Mouse (Mus musculus) liver, embryonic 11.5 days (tissue): ENCODE measurements around the gene Hc. TPM values are rescaled to one million over a fixed set of nuclear protein-coding genes. Genes with fewer than 3 reads are reported as not detected.

ENCODE experiments used
- ATAC-seq: fragments of 200-750 bp; cut with Nextera tagmentation; replicated peaks from 2 replicates; pipeline ENCODE4 v1.8.0; 2017; ENCODE audit warnings: moderate number of reproducible peaks, mild to moderate bottlenecking, moderate TSS enrichment, moderate library complexity; ENCODE audit not compliant: low FRiP score
- DNase-seq: peaks from one replicate; pipeline ENCODE4 v3.0.0-alpha.2; 2017; ENCODE audit warnings: low spot score
- H3K27ac ChIP-seq: fragments of 300-500 bp; sonication (generic); 2 replicates; pipeline ENCODE4 v1.5.1; 2014; ENCODE audit warnings: mild to moderate bottlenecking, low read depth, low read length, control low read depth
- H3K27me3 ChIP-seq: fragments of 300-500 bp; sonication (generic); replicated peaks from 2 replicates; pipeline ENCODE4 v1.6.1; 2014; ENCODE audit warnings: low read length, mixed read lengths; ENCODE audit not compliant: control insufficient read depth, insufficient read depth
- H3K36me3 ChIP-seq: fragments of 300-500 bp; sonication (generic); 2 replicates; pipeline ENCODE4 v1.6.1; 2014; ENCODE audit warnings: mild to moderate bottlenecking, low read length, moderate library complexity, mixed read lengths; ENCODE audit not compliant: control insufficient read depth, insufficient read depth
- H3K4me1 ChIP-seq: fragments of 300-500 bp; sonication (generic); replicated peaks from 2 replicates; pipeline ENCODE4 v1.6.1; 2014; ENCODE audit warnings: low read length, mixed read lengths; ENCODE audit not compliant: control insufficient read depth, insufficient read depth
- H3K4me2 ChIP-seq: fragments of 300-500 bp; sonication (generic); 2 replicates; pipeline ENCODE4 v1.6.1; 2014; ENCODE audit warnings: mild to moderate bottlenecking, control low read depth, moderate library complexity
- H3K4me3 ChIP-seq: fragments of 300-500 bp; sonication (generic); 2 replicates; pipeline ENCODE4 v1.5.1; 2014; ENCODE audit warnings: low read depth, low read length, control low read depth
- H3K9ac ChIP-seq: fragments of 300-500 bp; sonication (generic); 2 replicates; pipeline ENCODE4 v1.6.1; 2014; ENCODE audit warnings: low read depth, low read length, control low read depth
- H3K9me3 ChIP-seq: fragments of 300-500 bp; sonication (generic); 2 replicates; pipeline ENCODE4 v1.6.1; 2016; ENCODE audit warnings: low read length, inconsistent platforms, mixed read lengths; ENCODE audit not compliant: control insufficient read depth
- WGBS: fragments of 180-500 bp; shearing (Covaris S2); extraction: QIAGEN DNeasy Blood & Tissue Kit; methylation state at CpG from one replicate; pipeline ENCODE4 v1.1.7; 2014; 5-methylcytosine and 5-hydroxymethylcytosine counted together
- polyA plus RNA-seq: library from polyadenylated mRNA; unstranded; fragments of >200 nt; fragmentation: Nextera tagmentation; extraction: Ambion mirVana; gene quantifications from 2 replicates; pipeline ENCODE4 v1.2.1, GENCODE M21; 2014

Gene Hc
- polyA plus RNA-seq, 1 experiment from 2014 or later, result 10.0 TPM

GRCm38 (mm10) chr2:35038580-35039375, 22.5 kb downstream of the Hc start:
- no peak for ATAC-seq
- H3K4me3 ChIP-seq, result no peak overlapping the region
- H3K9ac ChIP-seq, result no peak overlapping the region
- no peaks in the 10 kb centered on the region for H3K9me3 ChIP-seq
- DNase-seq, result no peak
- H3K36me3 ChIP-seq, result no peaks in the 10 kb centered on the region
- no peak overlapping the region for H3K27ac ChIP-seq
- 83% methylated on average over 9 of the region's 9 CpGs for WGBS
- no peaks in the 10 kb centered on the region for H3K4me1 ChIP-seq
- no peaks in the 10 kb centered on the region for H3K27me3 ChIP-seq
- no peak overlapping the region for H3K4me2 ChIP-seq

- Histone ChIP-seq H3K27ac (no peak overlapping the region), H3K9ac (no peak overlapping the region), H3K4me2 (no peak overlapping the region), H3K4me1 (no peaks in the 10 kb centered on the region), H3K9me3 (no peaks in the 10 kb centered on the region), H3K4me3 (no peak overlapping the region), H3K27me3 (no peaks in the 10 kb centered on the region), H3K36me3 (no peaks in the 10 kb centered on the region)
- no peak for ATAC-seq
- DNase-seq, result no peak
- WGBS, result 77% methylated on average over 3 of the region's 3 CpGs
Measured at GRCm38 (mm10) chr2:35024646-35025154, 36.5 kb downstream of the Hc start.

- ATAC-seq, result no peak
- no peaks in the 10 kb centered on the region for H3K4me1 ChIP-seq
- no peak overlapping the region for H3K27ac ChIP-seq
- no peak overlapping the region for H3K9ac ChIP-seq
- DNase-seq, result no peak
- H3K36me3 ChIP-seq, result no peaks in the 10 kb centered on the region
- H3K9me3 ChIP-seq, result no peaks in the 10 kb centered on the region
- H3K4me3 ChIP-seq, result no peak overlapping the region
- no peaks in the 10 kb centered on the region for H3K27me3 ChIP-seq
- 71% methylated on average over 5 of the region's 5 CpGs for WGBS
- H3K4me2 ChIP-seq, result no peak overlapping the region
Measured at GRCm38 (mm10) chr2:35021806-35022205, 39.4 kb downstream of the Hc start.

GRCm38 (mm10) chr2:35015861-35016260, 45.4 kb downstream of the Hc start:
- no peak overlapping the region for H3K4me3 ChIP-seq
- ATAC-seq (no peak), DNase-seq (no peak)
- 30% methylated on average over 6 of the region's 6 CpGs for WGBS
- no peaks in the 10 kb centered on the region for H3K27me3 ChIP-seq
- H3K9ac ChIP-seq, result no peak overlapping the region
- no peaks in the 10 kb centered on the region for H3K36me3 ChIP-seq
- no peak overlapping the region for H3K27ac ChIP-seq
- H3K4me2 ChIP-seq, result no peak overlapping the region
- H3K4me1 ChIP-seq, result no peaks in the 10 kb centered on the region
- H3K9me3 ChIP-seq, result no peaks in the 10 kb centered on the region

- no peaks in the 10 kb centered on the region for H3K27me3 ChIP-seq
- H3K27ac ChIP-seq, result no peak overlapping the region
- H3K4me1 ChIP-seq, result no peaks in the 10 kb centered on the region
- H3K36me3 ChIP-seq, result no peaks in the 10 kb centered on the region
- WGBS, result 81% methylated on average over 8 of the region's 8 CpGs
- ATAC-seq, result no peak
- H3K9me3 ChIP-seq, result no peaks in the 10 kb centered on the region
- no peak for DNase-seq
- no peak overlapping the region for H3K9ac ChIP-seq
- H3K4me2 ChIP-seq, result no peak overlapping the region
- H3K4me3 ChIP-seq, result no peak overlapping the region
Measured at GRCm38 (mm10) chr2:35011649-35012048, 49.6 kb downstream of the Hc start.

GRCm38 (mm10) chr2:34998956-34999355, 62.3 kb downstream of the Hc start:
- WGBS, result 82% methylated on average over 9 of the region's 9 CpGs
- no peak for ATAC-seq
- no peaks in the 10 kb centered on the region for H3K4me1 ChIP-seq

GRCm38 (mm10) chr2:34996506-34996905, 64.7 kb downstream of the Hc start:
- DNase-seq, result no peak
- Histone ChIP-seq H3K36me3 (no peaks in the 10 kb centered on the region), H3K27me3 (peaks cover 7% of the 10 kb centered on the region; the same call in 1 of the 2 replicates), H3K4me3 (no peak overlapping the region), H3K9me3 (no peaks in the 10 kb centered on the region), H3K27ac (no peak overlapping the region), H3K4me1 (no peaks in the 10 kb centered on the region), H3K9ac (no peak overlapping the region), H3K4me2 (no peak overlapping the region)
- 72% methylated on average over 5 of the region's 5 CpGs for WGBS
- no peak for ATAC-seq

More at GRCm38 (mm10) chr2:34998956-34999355, 62.3 kb downstream of the Hc start:
- no peak for DNase-seq
- Histone ChIP-seq H3K4me3 (no peak overlapping the region), H3K4me2 (no peak overlapping the region), H3K27ac (no peak overlapping the region), H3K27me3 (no peaks in the 10 kb centered on the region), H3K9me3 (no peaks in the 10 kb centered on the region), H3K36me3 (no peaks in the 10 kb centered on the region; the same call in 1 of the 2 replicates), H3K9ac (no peak overlapping the region)

- Histone ChIP-seq H3K4me1 (no peaks in the 10 kb centered on the region), H3K9me3 (no peaks in the 10 kb centered on the region), H3K4me2 (no peak overlapping the region), H3K27me3 (peaks cover 7% of the 10 kb centered on the region; the same call in 1 of the 2 replicates), H3K9ac (no peak overlapping the region), H3K4me3 (no peak overlapping the region), H3K36me3 (no peaks in the 10 kb centered on the region), H3K27ac (no peak overlapping the region)
- 84% methylated on average over 5 of the region's 5 CpGs for WGBS
- no peak for DNase-seq
- ATAC-seq, result no peak
Measured at GRCm38 (mm10) chr2:34993696-34994356, 67.4 kb downstream of the Hc start.
